Comparison of ENCODE assay signal across 8 mouse cellular contexts in genomic region chr5:139253301-139253741, GRCm38 (mm10). TPM values are rescaled to one million over a fixed set of nuclear protein-coding genes. Genes with fewer than 3 reads are reported as not detected.
DNase-seq lines count a peak whose midpoint lies in the region; ATAC-seq lines count a peak whose summit lies in the region.

No protein-coding gene starts in this region.

- no peaks in the 10 kb centered on the region for H3K27me3 ChIP-seq in heart, embryonic 13.5 days (replicated peaks)
- no peaks in the 10 kb centered on the region for H3K27me3 ChIP-seq in splenic B cell, adult 2 months (ENCODE audit: control insufficient read depth, insufficient read depth, low read length, poor library complexity, severe bottlenecking)

- WGBS in heart, embryonic 13.5 days = 4% methylated on average over 6 of the region's 6 CpGs
- WGBS in macrophage (ENCODE audit: missing documents) = 4% methylated on average over 5 of the region's 6 CpGs

- peaks cover 67% of the 10 kb centered on the region for H3K4me1 ChIP-seq in heart, embryonic 13.5 days

- peak overlapping the region; percentile 80 for H3K4me3 ChIP-seq in heart, embryonic 13.5 days
- H3K4me3 ChIP-seq in macrophage (ENCODE audit: inconsistent target) = peak overlapping the region; percentile 89

- H3K4me2 ChIP-seq in heart, embryonic 13.5 days = peak overlapping the region; percentile 94

- H3K9me3 ChIP-seq in heart, embryonic 13.5 days = no peaks in the 10 kb centered on the region

- H3K79me2 ChIP-seq in macrophage (ENCODE audit: inconsistent target) = peaks cover 55% of the 10 kb centered on the region

- peak overlapping the region; percentile 95 for H3K9ac ChIP-seq in heart, embryonic 13.5 days

- H3K27ac ChIP-seq in heart, embryonic 13.5 days (replicated peaks) = peak overlapping the region; percentile 95
- peak overlapping the region; percentile 72 for H3K27ac ChIP-seq in macrophage

- H3K36me3 ChIP-seq in heart, embryonic 13.5 days = peaks cover 35% of the 10 kb centered on the region
- H3K36me3 ChIP-seq in macrophage (ENCODE audit: inconsistent target) = peaks cover 9% of the 10 kb centered on the region; the same call in 1 of the 2 replicates
- no peaks in the 10 kb centered on the region for H3K36me3 ChIP-seq in splenic B cell, adult 2 months (ENCODE audit: control insufficient read depth, insufficient read depth, low read length, poor library complexity, severe bottlenecking)

- DNase-seq in cerebellum, adult 11 months = peak; percentile 48
- DNase-seq in MN1 (ENCODE audit: low spot score) = peak; percentile 65
- peak; percentile 58 to 60 for DNase-seq in cerebellum, postnatal 10 days
- peak; percentile 67 for DNase-seq in kidney, postnatal 10 days
- DNase-seq in splenic B cell, adult 2 months (ENCODE audit: low read depth, low spot score) = peak; percentile 43

- ATAC-seq in cerebellum, adult (ENCODE audit: insufficient number of reproducible peaks, low FRiP score, low TSS enrichment) = no peak
- no peak for ATAC-seq in heart, embryonic 13.5 days (ENCODE audit: extremely low read depth, insufficient number of reproducible peaks, low FRiP score, low TSS enrichment)

RNA-seq across cellular contexts. Expression of gene Get4, which starts 1.2 kb away (rescaled TPM):
- polyA plus RNA-seq in heart, embryonic 13.5 days (2015; fragmentation: Nextera tagmentation; extraction: Ambion mirVana) = 127 and 149 TPM in 2 replicates
- total RNA-seq in macrophage (2018; cell fraction: chromatin; rRNA removed) = 10 to 100 TPM; 15.6 to 49.9 (median 36.1) TPM
- total RNA-seq in macrophage (2018; cell fraction: cytosol; rRNA removed) = 10 to 100 TPM; 23.1 to 42.6 (median 32.3) TPM
- 10 to 100 TPM; 23.8 to 49.2 (median 34.0) TPM for total RNA-seq in macrophage (2018; cell fraction: nucleus; rRNA removed)
- 20.1 to 39.0 TPM (median 34.2 TPM) in 3 replicates for polyA plus RNA-seq in macrophage (2018)

RNA-seq across cellular contexts. Expression of gene Sun1, which starts 52.9 kb away (rescaled TPM):
- 31.2 and 32.9 TPM in 2 replicates for polyA plus RNA-seq in heart, embryonic 13.5 days (2015; fragmentation: Nextera tagmentation; extraction: Ambion mirVana)
- total RNA-seq in macrophage (2018; cell fraction: chromatin; rRNA removed) = 10 to 100 TPM in 25 of 26 experiments, 1 to 10 TPM in 1; 7.8 to 51.2 (median 32.8) TPM
- total RNA-seq in macrophage (2018; cell fraction: cytosol; rRNA removed) = 10 to 100 TPM in 18 of 26 experiments, 1 to 10 TPM in 8; 7.4 to 15.5 (median 10.6) TPM
- 10 to 100 TPM in 25 of 26 experiments, 1 to 10 TPM in 1; 8.9 to 49.9 (median 18.6) TPM for total RNA-seq in macrophage (2018; cell fraction: nucleus; rRNA removed)
- 7.6 to 17.2 TPM (median 10.7 TPM) in 3 replicates for polyA plus RNA-seq in macrophage (2018)
